Mouse (Mus musculus): ENCODE measurements around the gene Zfp616.

Zfp616 gene

GRCm38 (mm10) chr11:74069655-74070054 is at the start of gene Zfp616:
Gene Zfp616 (plus strand): TSS chr11:74069955.
- DNase-seq (ENCODE audit: extremely low read depth, insufficient read length, low spot score): no peak

- DNase-seq (ENCODE audit: extremely low read depth, insufficient read length, low spot score): no peak
Measured at GRCm38 (mm10) chr11:74051347-74051746, 18.4 kb upstream of the Zfp616 start.

GRCm38 (mm10) chr11:74056451-74056850 is 13.3 kb upstream of the Zfp616 start, which contains the start of the genes Olfr139 and Olfr399:
Gene Olfr139 (minus strand): TSS chr11:74056551.
Gene Olfr399 (minus strand): TSS chr11:74056615.
- no peak for DNase-seq (ENCODE audit: extremely low read depth, insufficient read length, low spot score)

- DNase-seq (ENCODE audit: extremely low read depth, insufficient read length, low spot score): no peak
Measured at GRCm38 (mm10) chr11:74100724-74101123, 31.0 kb downstream of the Zfp616 start.

GRCm38 (mm10) chr11:74101507-74101906 is 31.8 kb downstream of the Zfp616 start:
- no peak for DNase-seq (ENCODE audit: extremely low read depth, insufficient read length, low spot score)

GRCm38 (mm10) chr11:74105066-74105465 is 35.3 kb downstream of the Zfp616 start:
- DNase-seq (ENCODE audit: extremely low read depth, insufficient read length, low spot score): no peak

- DNase-seq (ENCODE audit: extremely low read depth, insufficient read length, low spot score): no peak
Measured at GRCm38 (mm10) chr11:74113412-74113811, 43.7 kb downstream of the Zfp616 start, which contains the start of gene Olfr401. Gene Olfr401 (plus strand): TSS chr11:74113712.
